Mouse (Mus musculus) forebrain, embryonic 13.5 days (tissue): ENCODE measurements around the gene Mypop. TPM values are rescaled to one million over a fixed set of nuclear protein-coding genes. Genes with fewer than 3 reads are reported as not detected.

Source experiments
- ATAC-seq: fragments of 200-750 bp; cut with Nextera tagmentation; 2 replicates; pipeline ENCODE4 v1.8.0; 2017
- H3K27ac ChIP-seq: fragments of 300-500 bp; sonication (generic); 2 replicates; pipeline ENCODE4 v1.5.1; 2015; ENCODE audit warnings: inconsistent platforms, mild to moderate bottlenecking, moderate library complexity
- H3K27me3 ChIP-seq: fragments of 300-500 bp; sonication (generic); 2 replicates; pipeline ENCODE4 v1.6.1; 2015; ENCODE audit warnings: mild to moderate bottlenecking, inconsistent platforms
- H3K36me3 ChIP-seq: fragments of 300-500 bp; sonication (generic); 2 replicates; pipeline ENCODE4 v1.6.1; 2015; ENCODE audit warnings: mild to moderate bottlenecking, inconsistent platforms; ENCODE audit not compliant: poor library complexity, severe bottlenecking
- H3K4me1 ChIP-seq: fragments of 300-500 bp; sonication (generic); 2 replicates; pipeline ENCODE4 v1.6.1; 2015; ENCODE audit warnings: inconsistent platforms
- H3K4me2 ChIP-seq: fragments of 300-500 bp; sonication (generic); 2 replicates; pipeline ENCODE4 v1.6.1; 2015; ENCODE audit warnings: inconsistent platforms, mild to moderate bottlenecking, moderate library complexity
- H3K4me3 ChIP-seq: fragments of 300-500 bp; sonication (generic); 2 replicates; pipeline ENCODE4 v1.5.1; 2015; ENCODE audit warnings: mild to moderate bottlenecking, inconsistent platforms
- H3K9ac ChIP-seq: fragments of 300-500 bp; sonication (generic); 2 replicates; pipeline ENCODE4 v1.6.1; 2015; ENCODE audit warnings: mild to moderate bottlenecking, inconsistent platforms
- H3K9me3 ChIP-seq: fragments of 300-500 bp; sonication (generic); replicated peaks from 2 replicates; pipeline ENCODE4 v1.6.1; 2016; ENCODE audit warnings: inconsistent platforms
- WGBS: fragments of 180-500 bp; shearing (Covaris S2); methylation state at CpG from one replicate; pipeline ENCODE4 v1.1.7; 2015; 5-methylcytosine and 5-hydroxymethylcytosine counted together
- polyA plus RNA-seq: library from polyadenylated mRNA; unstranded; fragments of >200 nt; fragmentation: Nextera tagmentation; extraction: Ambion mirVana; gene quantifications from 2 replicates; pipeline ENCODE4 v1.2.1, GENCODE M21; 2015

Gene Mypop
- polyA plus RNA-seq, 1 experiment from 2014 or later: 2.8 TPM

GRCm38 (mm10) chr7:19051161-19051560, 60.1 kb downstream of the Mypop start:
- no peak overlapping the region for H3K9ac ChIP-seq
- no peak for ATAC-seq
- WGBS: 77% methylated on average over 4 of the region's 4 CpGs
- H3K27ac ChIP-seq: no peak overlapping the region
- no peak overlapping the region for H3K4me3 ChIP-seq
- H3K27me3 ChIP-seq: no peaks in the 10 kb centered on the region
- no peaks in the 10 kb centered on the region for H3K9me3 ChIP-seq
- H3K36me3 ChIP-seq: peaks cover 68% of the 10 kb centered on the region
- no peak overlapping the region for H3K4me2 ChIP-seq
- peaks cover 12% of the 10 kb centered on the region for H3K4me1 ChIP-seq

Other genes with a start within 250 kb of the Mypop start
- gene Psg19, start 192.7 kb upstream of the Mypop start, polyA plus RNA-seq: not detected in 2 replicates
- not detected in 2 replicates for gene Psg17, start 169.6 kb upstream of the Mypop start, polyA plus RNA-seq
- gene Mill2, start 151.3 kb upstream of the Mypop start, polyA plus RNA-seq: 0.11 and 0.34 TPM in 2 replicates
- gene Pglyrp1, start 119.9 kb upstream of the Mypop start, polyA plus RNA-seq: 7.4 and 8.2 TPM in 2 replicates
- 25.6 and 27.9 TPM in 2 replicates for gene Ccdc61, start 80.8 kb upstream of the Mypop start, polyA plus RNA-seq
- 12.3 and 13.7 TPM in 2 replicates for gene Nova2, start 65.4 kb upstream of the Mypop start, polyA plus RNA-seq
- 0.68 and 0.69 TPM in 2 replicates for gene Nanos2, start 3.8 kb upstream of the Mypop start, polyA plus RNA-seq
- gene Irf2bp1, start 12.8 kb downstream of the Mypop start, polyA plus RNA-seq: 22.1 and 23.3 TPM in 2 replicates
- not detected in 2 replicates for gene Foxa3, start 32.3 kb downstream of the Mypop start, polyA plus RNA-seq
- 34.3 and 36.7 TPM in 2 replicates for gene Sympk, start 33.1 kb downstream of the Mypop start, polyA plus RNA-seq
- gene Rsph6a, start 63.4 kb downstream of the Mypop start, polyA plus RNA-seq: not detected in 2 replicates
- gene Dmwd, start 85.0 kb downstream of the Mypop start, polyA plus RNA-seq: 20.6 and 22.6 TPM in 2 replicates
- 8.3 and 9.4 TPM in 2 replicates for gene Dmpk, start 92.6 kb downstream of the Mypop start, polyA plus RNA-seq
- gene Six5, start 103.3 kb downstream of the Mypop start, polyA plus RNA-seq: 3.5 and 4.1 TPM in 2 replicates
- gene Gm4969, start 127.1 kb downstream of the Mypop start, polyA plus RNA-seq: 1.2 and 1.4 TPM in 2 replicates
- 19.1 and 22.2 TPM in 2 replicates for gene Fbxo46, start 128.6 kb downstream of the Mypop start, polyA plus RNA-seq
- 16.5 and 17.7 TPM in 2 replicates for gene Qpctl, start 158.0 kb downstream of the Mypop start, polyA plus RNA-seq
- 159 and 164 TPM in 2 replicates for gene Snrpd2, start 158.5 kb downstream of the Mypop start, polyA plus RNA-seq
- gene Gipr, start 174.9 kb downstream of the Mypop start, polyA plus RNA-seq: 5.2 and 6.6 TPM in 2 replicates
- 6.4 and 7.0 TPM in 2 replicates for gene Eml2, start 185.2 kb downstream of the Mypop start, polyA plus RNA-seq
- 1.2 and 1.3 TPM in 2 replicates for gene Gpr4, start 221.3 kb downstream of the Mypop start, polyA plus RNA-seq
- 42.1 and 47.5 TPM in 2 replicates for gene Opa3, start 237.1 kb downstream of the Mypop start, polyA plus RNA-seq